Mouse (Mus musculus) thymus, adult 2 months (tissue): ENCODE results near the gene B230217C12Rik.

ENCODE experiments used
- CTCF ChIP-seq: fragments of 200-500 bp; IDR thresholded peaks from 2 replicates; pipeline ENCODE4 v1.5.1; 2012; ENCODE audit warnings: mild to moderate bottlenecking, control low read depth, low read length, moderate library complexity, borderline replicate concordance; ENCODE audit not compliant: control insufficient read depth, poor library complexity, insufficient read depth; ENCODE audit errors: extremely low read depth
- POLR2A ChIP-seq: fragments of 200-500 bp; IDR thresholded peaks from 2 replicates; pipeline ENCODE4 v1.6.1; 2012; ENCODE audit warnings: mild to moderate bottlenecking, low read length, control low read depth, moderate library complexity; ENCODE audit not compliant: control insufficient read depth, poor library complexity, insufficient read depth; ENCODE audit errors: extremely low read depth

GRCm38 (mm10) chr11:97808621-97809234, 31.9 kb upstream of the B230217C12Rik start:
- TF ChIP-seq POLR2A (no peak), CTCF (no peak)
